Mouse (Mus musculus) ES-E14 (cell line): ENCODE measurements at regions not wholly inside any gene's neighbourhood (a gene's known extent, or its start where the extent isn't known, plus 50 kb on each side); places are given as distances from the start of the nearest gene placed in this dataset.

Experiments
- CHD2 ChIP-seq: IDR thresholded peaks from 2 replicates; pipeline ENCODE4 v1.6.1; 2014; ENCODE audit warnings: mild to moderate bottlenecking, low read depth, low read length, inconsistent platforms
- HCFC1 ChIP-seq: IDR thresholded peaks from 2 replicates; pipeline ENCODE4 v1.6.1; 2012; ENCODE audit warnings: low read length, inconsistent platforms, borderline replicate concordance; ENCODE audit not compliant: insufficient read depth
- MAFK ChIP-seq: IDR thresholded peaks from 2 replicates; pipeline ENCODE4 v1.6.1; 2014; ENCODE audit warnings: mild to moderate bottlenecking, low read depth, low read length, inconsistent platforms; ENCODE audit not compliant: insufficient read depth
- ZC3H11A ChIP-seq: IDR thresholded peaks from 2 replicates; pipeline ENCODE4 v1.6.1; 2012; ENCODE audit warnings: low read depth, mild to moderate bottlenecking, inconsistent platforms, low read length, borderline replicate concordance
- ZNF384 ChIP-seq: IDR thresholded peaks from 2 replicates; pipeline ENCODE4 v1.6.1; 2012; ENCODE audit warnings: low read depth, low read length, inconsistent platforms

GRCm38 (mm10) chr1:42490856-42491643 lies 204.5 kb upstream of the Pou3f3 start:
- TF ChIP-seq MAFK (no peak), ZNF384 (no peak), ZC3H11A (no peak), HCFC1 (no peak), CHD2 (no peak)
